27 mouse cellular contexts compared by ENCODE assay signal in genomic region chr1:184688026-184688425, GRCm38 (mm10). TPM values are rescaled to one million over a fixed set of nuclear protein-coding genes. Genes with fewer than 3 reads are reported as not detected.
A peak's percentile ranks its signal among the peaks of the same experiment; 100 is the strongest.
DNase-seq lines count a peak whose midpoint lies in the region; ATAC-seq lines count a peak whose summit lies in the region.
"Had no signal": no experiment of that assay in that cellular context is flagged by ENCODE, and none has a peak within 500 bp of the region (broad histone marks: within the 10 kb centered on the region; RNA-seq: fewer than 3 reads in every experiment).

No protein-coding gene starts in this region.

- peaks cover 12% of the 10 kb centered on the region for H3K4me1 ChIP-seq in intestine, embryonic 14.5 days (replicated peaks; ENCODE audit: control insufficient read depth, insufficient read depth, low read length)
- no peaks in the 10 kb centered on the region for H3K4me1 ChIP-seq in intestine, embryonic 16.5 days (ENCODE audit: control insufficient read depth, insufficient read depth, low read length)
- peaks cover 4% of the 10 kb centered on the region; the same call in 1 of the 2 replicates for H3K4me1 ChIP-seq in lung, embryonic 15.5 days
- H3K4me1 ChIP-seq in kidney, embryonic 16.5 days (ENCODE audit: insufficient read depth, low read length) = peaks cover 9% of the 10 kb centered on the region
- H3K4me1 ChIP-seq: embryonic facial prominence, embryonic 13.5 days; forebrain, embryonic 13.5 days; heart, embryonic 15.5 days; hindbrain, embryonic 12.5 days; hindbrain, embryonic 15.5 days had no signal

- no peak overlapping the region for H3K27ac ChIP-seq in intestine, embryonic 14.5 days (ENCODE audit: low read depth)
- no peak overlapping the region for H3K27ac ChIP-seq in intestine, embryonic 16.5 days (ENCODE audit: low read length)
- no peak overlapping the region for H3K27ac ChIP-seq in lung, embryonic 15.5 days
- no peak overlapping the region for H3K27ac ChIP-seq in kidney, embryonic 16.5 days (ENCODE audit: low read length)
- H3K27ac ChIP-seq: embryonic facial prominence, embryonic 10.5 days; embryonic facial prominence, embryonic 13.5 days; forebrain, embryonic 13.5 days; heart, embryonic 15.5 days; hindbrain, embryonic 12.5 days; hindbrain, embryonic 15.5 days had no signal

- H3K9ac ChIP-seq in intestine, embryonic 14.5 days (ENCODE audit: low read length) = no peak overlapping the region
- H3K9ac ChIP-seq in intestine, embryonic 16.5 days (ENCODE audit: low read depth, low read length) = no peak overlapping the region
- no peak overlapping the region for H3K9ac ChIP-seq in lung, embryonic 15.5 days
- H3K9ac ChIP-seq in kidney, embryonic 16.5 days (replicated peaks; ENCODE audit: low read length) = no peak overlapping the region
- H3K9ac ChIP-seq: embryonic facial prominence, embryonic 13.5 days; forebrain, embryonic 13.5 days; heart, embryonic 15.5 days; hindbrain, embryonic 12.5 days; hindbrain, embryonic 15.5 days had no signal

- no peak for ATAC-seq in intestine, embryonic 14.5 days (replicated peaks; ENCODE audit: low FRiP score, low TSS enrichment, low read depth)
- ATAC-seq in intestine, embryonic 16.5 days = no peak
- no peak for ATAC-seq in lung, embryonic 15.5 days (ENCODE audit: borderline replicate concordance, extremely low read depth, low FRiP score, low TSS enrichment)
- no peak for ATAC-seq in kidney, embryonic 16.5 days (ENCODE audit: low FRiP score, low TSS enrichment)
- ATAC-seq: CD4-positive, CD25-positive, alpha-beta regulatory T cell, adult 4 months; forebrain, embryonic 13.5 days; forebrain, embryonic 16.5 days had no signal

- no peaks in the 10 kb centered on the region for H3K27me3 ChIP-seq in intestine, embryonic 14.5 days (replicated peaks; ENCODE audit: control insufficient read depth, insufficient read depth, low read length)
- H3K27me3 ChIP-seq in intestine, embryonic 16.5 days (replicated peaks; ENCODE audit: control insufficient read depth, insufficient read depth, low read length) = no peaks in the 10 kb centered on the region; the same call in 1 of the 2 replicates
- H3K27me3 ChIP-seq in lung, embryonic 15.5 days = peaks cover 31% of the 10 kb centered on the region
- peaks cover 32% of the 10 kb centered on the region for H3K27me3 ChIP-seq in kidney, embryonic 16.5 days (ENCODE audit: insufficient read depth, low read length)
- H3K27me3 ChIP-seq: embryonic facial prominence, embryonic 13.5 days; forebrain, embryonic 13.5 days; heart, embryonic 15.5 days; hindbrain, embryonic 12.5 days; hindbrain, embryonic 15.5 days had no signal

- H3K36me3 ChIP-seq in intestine, embryonic 14.5 days (ENCODE audit: control insufficient read depth, insufficient read depth, low read length) = no peaks in the 10 kb centered on the region
- no peaks in the 10 kb centered on the region for H3K36me3 ChIP-seq in intestine, embryonic 16.5 days (ENCODE audit: control insufficient read depth, insufficient read depth, low read length)
- H3K36me3 ChIP-seq in lung, embryonic 15.5 days = no peaks in the 10 kb centered on the region
- H3K36me3 ChIP-seq in kidney, embryonic 16.5 days (ENCODE audit: insufficient read depth, low read length) = no peaks in the 10 kb centered on the region
- H3K36me3 ChIP-seq: embryonic facial prominence, embryonic 10.5 days; embryonic facial prominence, embryonic 13.5 days; heart, embryonic 15.5 days; hindbrain, embryonic 12.5 days; hindbrain, embryonic 15.5 days had no signal

- DNase-seq in intestine, embryonic 14.5 days (ENCODE audit: low spot score) = no peak
- DNase-seq in lung, postnatal 25 days (ENCODE audit: low spot score) = no peak
- peak; percentile 42 for DNase-seq in lung, postnatal 10 days
- peak; percentile 25 for DNase-seq in lung, postnatal 36 days
- DNase-seq: adrenal gland, adult 2 months; adrenal gland, postnatal 14 days; cerebellum, adult 11-12 months; cerebellum, adult 8-10 months; cerebellum, postnatal 10 days; cerebellum, postnatal 36 days; embryo, embryonic 11 days; gastrocnemius, postnatal 10 days; gastrocnemius, postnatal 36 days; heart, postnatal 10 days had no signal

- no peak overlapping the region for H3K4me3 ChIP-seq in intestine, embryonic 14.5 days (ENCODE audit: low read depth, low read length)
- no peak overlapping the region for H3K4me3 ChIP-seq in intestine, embryonic 16.5 days (ENCODE audit: low read length)
- no peak overlapping the region for H3K4me3 ChIP-seq in lung, embryonic 15.5 days
- no peak overlapping the region for H3K4me3 ChIP-seq in kidney, embryonic 16.5 days (ENCODE audit: low read length)
- H3K4me3 ChIP-seq: embryonic facial prominence, embryonic 10.5 days; embryonic facial prominence, embryonic 13.5 days; erythroblast, embryonic 14.5 days; forebrain, embryonic 13.5 days; heart, embryonic 15.5 days; hindbrain, embryonic 12.5 days; hindbrain, embryonic 15.5 days had no signal

- 0 out of 2 replicates have a peak overlapping the region, but pooled peaks have one; percentile 12 for H3K4me2 ChIP-seq in intestine, embryonic 14.5 days (ENCODE audit: low read length)
- H3K4me2 ChIP-seq in intestine, embryonic 16.5 days (ENCODE audit: low read depth, low read length) = no peak overlapping the region
- peak overlapping the region; percentile 5; the same call in 1 of the 2 replicates for H3K4me2 ChIP-seq in lung, embryonic 15.5 days
- no peak overlapping the region for H3K4me2 ChIP-seq in kidney, embryonic 16.5 days (replicated peaks; ENCODE audit: low read depth, low read length)
- H3K4me2 ChIP-seq: embryonic facial prominence, embryonic 13.5 days; forebrain, embryonic 13.5 days; heart, embryonic 11.5 days; heart, embryonic 15.5 days; hindbrain, embryonic 12.5 days; hindbrain, embryonic 15.5 days had no signal

- H3K9me3 ChIP-seq in intestine, embryonic 14.5 days (ENCODE audit: control insufficient read depth, low read length) = no peaks in the 10 kb centered on the region
- H3K9me3 ChIP-seq in intestine, embryonic 16.5 days (ENCODE audit: control insufficient read depth, low read length) = no peaks in the 10 kb centered on the region
- no peaks in the 10 kb centered on the region for H3K9me3 ChIP-seq in lung, embryonic 15.5 days
- no peaks in the 10 kb centered on the region for H3K9me3 ChIP-seq in kidney, embryonic 16.5 days (ENCODE audit: low read length)
- H3K9me3 ChIP-seq: embryonic facial prominence, embryonic 10.5 days; embryonic facial prominence, embryonic 13.5 days; forebrain, embryonic 13.5 days; heart, embryonic 15.5 days; hindbrain, embryonic 12.5 days; hindbrain, embryonic 15.5 days had no signal

- WGBS in intestine, embryonic 14.5 days = 19% methylated on average over 7 of the region's 7 CpGs
- 29% methylated on average over 7 of the region's 7 CpGs for WGBS in intestine, embryonic 16.5 days
- 10% methylated on average over 7 of the region's 7 CpGs for WGBS in lung, embryonic 15.5 days
- 32% methylated on average over 7 of the region's 7 CpGs for WGBS in kidney, embryonic 16.5 days

RNA-seq across cellular contexts. Expression of gene Hlx, which starts 44.4 kb away (rescaled TPM):
- polyA plus RNA-seq in intestine, embryonic 14.5 days (2014; fragmentation: Nextera tagmentation; extraction: Ambion mirVana) = 49.3 and 53.4 TPM in 2 replicates
- polyA plus RNA-seq in intestine, embryonic 16.5 days (2015; fragmentation: Nextera tagmentation; extraction: Ambion mirVana) = 30.0 and 33.8 TPM in 2 replicates
- polyA plus RNA-seq in lung, embryonic 15.5 days (2015; fragmentation: Nextera tagmentation; extraction: Ambion mirVana) = 32.5 and 34.1 TPM in 2 replicates
- 12.8 and 13.2 TPM in 2 replicates for polyA plus RNA-seq in kidney, embryonic 16.5 days (2015; fragmentation: Nextera tagmentation; extraction: Ambion mirVana)
- polyA plus RNA-seq: CD4-positive, CD25-positive, alpha-beta regulatory T cell, adult 4 months had no signal

Comparison
In these comparisons a context has a peak if more than half of its experiments do, and no peak if none do; other contexts are left out.
1. DNase-seq: peak in lung, postnatal 10 days (single experiment) and lung, postnatal 36 days (single experiment); none in intestine, embryonic 14.5 days (single experiment) and lung, postnatal 25 days (single experiment).
2. H3K4me2 ChIP-seq: peak in intestine, embryonic 14.5 days (single experiment) and lung, embryonic 15.5 days (single experiment); none in intestine, embryonic 16.5 days (single experiment) and kidney, embryonic 16.5 days (single experiment).